Mouse (Mus musculus): ENCODE measurements around the gene Exosc7. TPM values are rescaled to one million over a fixed set of nuclear protein-coding genes. Genes with fewer than 3 reads are reported as not detected.

The Exosc7 gene
- total RNA-seq, 2 experiments from 2014 or later, result 85.4 to 126 TPM

- ATAC-seq (replicated peaks; ENCODE audit: poor library complexity, severe bottlenecking), result no peak
These were observed 24.1 kb downstream of the Exosc7 start for GRCm38 (mm10) chr9:123136953-123137682.

GRCm38 (mm10) chr9:123138891-123139474 lies 26.0 kb downstream of the Exosc7 start:
- ATAC-seq (replicated peaks; ENCODE audit: poor library complexity, severe bottlenecking), result no peak

GRCm38 (mm10) chr9:123139887-123140614 lies 27.0 kb downstream of the Exosc7 start:
- no peak for ATAC-seq (replicated peaks; ENCODE audit: poor library complexity, severe bottlenecking)

- ATAC-seq (replicated peaks; ENCODE audit: poor library complexity, severe bottlenecking), result no peak
These were observed 35.4 kb downstream of the Exosc7 start for GRCm38 (mm10) chr9:123148430-123148829.

- no peak for ATAC-seq (replicated peaks; ENCODE audit: poor library complexity, severe bottlenecking)
These were observed 37.4 kb downstream of the Exosc7 start, which contains the start of gene Clec3b for GRCm38 (mm10) chr9:123150241-123151020. Clec3b (plus strand) TSS chr9:123150946.

GRCm38 (mm10) chr9:123151561-123151960 lies 38.5 kb downstream of the Exosc7 start:
- ATAC-seq (replicated peaks; ENCODE audit: poor library complexity, severe bottlenecking), result no peak

GRCm38 (mm10) chr9:123152026-123152425 lies 39.0 kb downstream of the Exosc7 start:
- 0 out of 2 replicates have a peak, but pooled peaks have one; percentile 40 for ATAC-seq (replicated peaks; ENCODE audit: poor library complexity, severe bottlenecking)

- no peak for ATAC-seq (replicated peaks; ENCODE audit: poor library complexity, severe bottlenecking)
These were observed 40.1 kb downstream of the Exosc7 start for GRCm38 (mm10) chr9:123153121-123153520.

GRCm38 (mm10) chr9:123156910-123157361 lies 43.9 kb downstream of the Exosc7 start:
- no peak for ATAC-seq (replicated peaks; ENCODE audit: poor library complexity, severe bottlenecking)

GRCm38 (mm10) chr9:123157699-123158098 lies 44.7 kb downstream of the Exosc7 start:
- no peak for ATAC-seq (replicated peaks; ENCODE audit: poor library complexity, severe bottlenecking)

- ATAC-seq (replicated peaks; ENCODE audit: poor library complexity, severe bottlenecking), result no peak
These were observed 45.3 kb downstream of the Exosc7 start for GRCm38 (mm10) chr9:123158125-123158836.

GRCm38 (mm10) chr9:123159330-123159729 lies 46.3 kb downstream of the Exosc7 start:
- ATAC-seq (replicated peaks; ENCODE audit: poor library complexity, severe bottlenecking), result peak; percentile 65

GRCm38 (mm10) chr9:123161792-123162191 lies 48.8 kb downstream of the Exosc7 start:
- ATAC-seq (replicated peaks; ENCODE audit: poor library complexity, severe bottlenecking), result no peak

- no peak for ATAC-seq (replicated peaks; ENCODE audit: poor library complexity, severe bottlenecking)
These were observed 50.1 kb downstream of the Exosc7 start for GRCm38 (mm10) chr9:123162985-123163694.

- ATAC-seq (replicated peaks; ENCODE audit: poor library complexity, severe bottlenecking), result no peak
These were observed 52.9 kb downstream of the Exosc7 start for GRCm38 (mm10) chr9:123165781-123166443.

- ATAC-seq (replicated peaks; ENCODE audit: poor library complexity, severe bottlenecking), result peak; percentile 49
These were observed 60.7 kb downstream of the Exosc7 start for GRCm38 (mm10) chr9:123173760-123174159.

- no peak for ATAC-seq (replicated peaks; ENCODE audit: poor library complexity, severe bottlenecking)
These were observed 61.3 kb downstream of the Exosc7 start for GRCm38 (mm10) chr9:123174356-123174755.

GRCm38 (mm10) chr9:123177380-123178048 lies 64.5 kb downstream of the Exosc7 start:
- peak; percentile 42 for ATAC-seq (replicated peaks; ENCODE audit: poor library complexity, severe bottlenecking)
